Mouse (Mus musculus) cerebellum, adult 9-10 months (tissue): ENCODE results near the gene Pan2.

ENCODE experiments used
- DNase-seq: peaks from one replicate; pipeline ENCODE4 v3.0.0; 2022

Pan2 gene

DNA sequence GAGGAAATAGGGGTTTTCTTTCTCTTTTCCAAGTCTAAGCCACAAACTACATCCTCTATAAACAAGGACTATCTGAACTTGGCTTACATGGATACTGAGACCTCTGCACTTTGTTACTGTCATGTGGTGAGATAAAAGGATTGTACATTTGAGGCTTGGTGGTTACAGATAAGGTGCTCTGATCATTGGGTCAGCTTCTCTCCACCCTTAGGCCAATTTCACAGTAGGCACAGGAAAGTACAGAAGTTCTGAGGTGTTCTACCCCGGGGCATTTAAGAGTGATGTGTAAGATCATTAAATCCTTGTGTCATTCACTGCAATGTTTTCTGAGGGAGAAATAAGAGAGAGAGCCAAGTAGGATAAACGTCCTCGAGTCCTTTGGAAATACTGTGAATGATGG is 33.5 kb downstream of the Pan2 start:
- DNase-seq = no peak

DNA sequence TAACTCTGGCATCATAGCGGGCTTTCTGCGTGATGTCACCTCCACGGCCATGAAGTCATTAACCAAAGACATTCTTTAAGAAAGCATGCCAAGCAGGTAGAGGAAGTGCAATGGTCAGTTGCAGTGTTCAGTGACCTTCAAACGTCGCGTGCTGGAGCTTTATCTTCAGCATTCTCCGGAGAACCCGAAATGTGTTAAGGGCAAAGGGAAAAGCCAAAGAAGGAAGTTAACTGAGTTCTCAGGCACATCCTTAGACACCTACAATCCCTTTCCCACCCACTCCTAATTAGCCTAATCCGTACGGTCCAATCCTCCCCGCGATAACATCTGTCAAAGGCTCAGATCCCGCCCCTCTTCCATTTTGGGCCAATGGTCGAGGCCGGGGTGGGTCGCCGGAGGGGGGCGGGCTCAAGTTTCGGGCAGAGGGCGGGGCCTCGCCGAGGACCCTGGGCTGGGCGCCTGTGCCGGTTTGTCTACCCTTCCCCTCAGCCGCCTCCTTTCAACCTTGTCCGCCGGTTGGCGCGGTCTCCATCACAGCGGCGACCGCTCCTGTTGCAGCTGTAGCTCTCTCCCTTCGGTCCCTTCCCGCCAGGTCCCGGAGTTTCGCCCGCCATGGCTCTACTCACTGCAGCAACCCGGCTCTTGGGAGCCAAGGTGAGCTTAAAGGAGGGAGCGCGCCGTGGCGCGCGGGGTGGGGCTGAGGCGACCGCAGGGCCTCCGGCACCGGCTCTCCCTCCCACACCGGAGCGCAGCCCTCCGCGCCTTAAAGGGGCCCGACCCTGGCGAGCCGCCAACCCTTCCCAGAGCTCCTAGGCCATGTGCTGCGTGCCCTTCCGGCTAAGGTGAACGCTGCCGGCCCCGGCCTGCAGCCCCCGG is 34.4 kb downstream of the Pan2 start, which contains the start of gene Cs:
TSS of gene Cs (plus strand) at position 429 of the 876 bp plus-strand sequence.
- DNase-seq = peak; percentile 98

DNA sequence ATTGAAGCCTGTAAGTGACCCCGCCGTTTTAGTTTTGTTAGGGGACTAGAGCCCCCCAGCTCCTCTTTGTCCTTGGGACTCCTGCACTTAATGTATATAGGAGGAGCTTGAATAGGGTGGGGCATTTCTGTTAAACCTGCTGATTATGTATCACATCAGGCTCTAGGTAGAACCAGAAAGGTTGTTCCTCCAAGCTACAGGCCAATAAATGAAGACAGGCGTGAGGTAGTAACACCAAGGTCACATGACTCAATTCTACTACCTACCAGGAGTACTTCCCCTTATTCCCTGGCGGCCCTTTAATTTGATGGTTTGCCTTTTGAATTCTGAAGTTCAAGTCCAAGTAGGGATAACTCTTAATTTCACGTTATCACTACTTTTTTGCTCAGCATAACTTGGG is 35.3 kb downstream of the Pan2 start:
- DNase-seq = peak; percentile 51

DNA sequence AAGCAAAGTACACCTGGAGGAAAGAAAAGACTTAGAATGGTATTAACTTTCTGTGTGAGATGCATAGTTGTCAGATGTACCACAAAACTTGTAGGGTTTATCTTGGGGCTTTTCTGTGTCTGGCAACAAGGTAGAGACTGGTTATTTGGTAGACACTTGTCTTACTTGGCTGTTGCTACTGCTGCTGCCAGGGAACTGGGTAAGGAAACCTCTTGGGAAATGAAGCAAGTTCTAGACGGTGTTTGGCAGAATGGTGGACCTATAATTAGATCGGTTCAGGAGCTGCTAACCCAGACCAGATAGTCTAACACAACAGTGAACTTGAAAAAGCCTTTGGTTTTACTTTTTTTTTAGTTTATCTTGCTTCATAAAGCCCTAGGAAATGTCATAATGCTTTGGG is 35.8 kb downstream of the Pan2 start:
- no peak for DNase-seq

DNA sequence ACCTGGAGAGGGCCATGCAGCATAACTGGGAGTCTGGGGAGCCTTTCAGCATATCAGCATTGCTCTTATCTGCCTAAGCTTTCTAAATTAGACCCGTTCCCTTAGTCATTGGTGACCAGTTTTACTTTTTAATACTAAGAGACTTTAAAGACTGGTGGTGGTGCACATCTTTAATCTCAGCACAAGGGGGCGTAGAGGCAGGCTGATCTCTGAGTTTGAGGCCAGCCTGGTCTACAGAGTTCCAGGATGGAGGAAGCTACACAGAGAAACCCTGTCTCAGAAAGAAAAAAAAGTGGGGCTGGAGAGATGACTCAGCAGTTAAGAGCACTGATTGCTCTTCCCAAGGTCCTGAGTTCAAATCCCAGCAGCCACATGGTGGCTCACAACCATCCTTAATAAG is 37.1 kb downstream of the Pan2 start:
- no peak for DNase-seq

DNA sequence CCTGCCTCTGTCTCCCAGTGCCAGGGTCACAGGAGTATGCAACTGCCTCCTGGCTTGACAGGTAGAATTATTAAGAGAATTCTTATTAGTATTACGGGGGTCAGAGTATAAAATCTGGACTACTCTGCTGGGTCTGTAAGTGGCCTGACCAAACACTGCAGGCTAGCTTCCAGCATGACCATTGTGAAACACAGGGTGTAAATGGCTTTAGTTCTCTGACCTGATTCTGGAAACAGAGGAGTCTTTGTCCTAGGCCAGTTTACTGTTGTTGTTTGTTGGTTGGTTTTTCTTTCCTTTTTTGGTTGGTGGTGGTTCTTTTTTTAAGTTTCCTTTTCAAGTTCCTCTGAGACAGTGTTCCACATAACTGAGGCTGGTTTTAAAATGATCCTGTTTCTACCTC is 40.3 kb downstream of the Pan2 start:
- DNase-seq = no peak

DNA sequence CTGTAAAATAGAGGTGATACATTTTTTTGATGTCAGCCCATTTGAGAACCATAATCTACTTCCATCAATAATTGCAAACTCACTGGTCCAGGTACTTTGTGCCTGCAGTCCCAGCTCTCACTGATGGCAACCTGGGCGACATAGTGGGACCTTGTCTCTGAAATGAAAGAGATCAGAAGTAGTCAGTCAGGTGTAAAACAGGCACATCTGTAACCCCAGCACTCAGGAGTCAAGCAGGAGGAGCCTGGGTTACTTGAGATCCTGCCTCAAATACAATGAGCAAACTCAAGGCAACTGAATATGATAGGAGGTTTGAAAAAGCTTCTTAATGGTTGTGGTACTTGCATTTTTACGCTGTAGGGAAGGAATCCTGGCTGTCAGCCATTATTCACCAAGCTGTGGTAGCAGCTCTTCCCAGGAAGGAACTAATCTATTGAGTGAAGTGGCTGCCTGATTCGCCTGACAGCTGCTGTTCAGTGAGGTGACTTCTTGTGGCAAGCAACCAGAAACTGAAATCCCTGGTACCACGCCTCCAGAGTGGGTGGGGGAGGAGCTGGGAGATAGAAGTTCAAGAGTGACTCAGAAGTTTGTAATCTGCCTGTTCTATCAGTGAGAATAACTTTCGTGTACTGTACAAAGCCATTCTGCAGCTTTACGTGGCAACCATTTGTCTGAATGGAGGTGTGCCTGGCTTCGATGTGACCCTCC is 41.6 kb downstream of the Pan2 start:
- peak; percentile 38 for DNase-seq

DNA sequence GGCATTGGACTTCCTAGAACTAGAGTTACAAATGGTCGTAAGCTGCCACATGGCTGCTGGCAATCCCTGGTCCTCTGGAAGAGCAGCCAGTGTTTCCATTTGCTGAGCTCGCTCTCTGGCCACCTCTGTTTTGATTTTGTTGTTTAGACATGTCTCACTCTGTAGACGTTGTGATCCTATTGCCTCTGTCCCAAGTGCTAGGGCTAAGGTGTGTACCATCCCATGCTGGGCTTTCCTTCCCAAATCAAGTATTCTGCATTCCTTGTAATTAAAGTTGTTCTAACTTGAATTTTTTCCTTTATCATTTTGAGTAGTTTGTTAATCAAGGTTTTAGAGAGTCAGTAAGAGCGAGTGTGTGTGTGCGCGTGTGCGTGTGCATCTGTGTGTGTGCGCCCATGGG is 44.4 kb downstream of the Pan2 start:
- no peak for DNase-seq

DNA sequence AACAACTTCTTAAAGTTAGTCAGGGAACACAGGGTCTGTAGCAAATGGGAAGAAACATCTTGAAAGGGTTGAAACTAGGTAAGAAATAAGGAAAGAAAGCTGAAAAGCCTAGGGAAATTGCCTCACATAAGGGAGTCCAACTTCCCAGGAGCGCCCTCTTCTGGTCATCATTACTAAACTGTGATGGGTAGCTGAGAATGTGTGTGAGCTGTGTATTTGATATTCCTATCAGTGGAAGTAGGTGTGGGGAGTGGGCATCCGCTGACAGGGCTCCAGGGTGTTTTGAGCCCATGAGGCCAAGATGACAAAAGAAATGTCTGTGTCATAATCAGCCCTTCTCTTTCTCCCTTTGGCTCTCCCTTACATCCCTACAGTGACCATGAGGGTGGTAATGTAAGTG is 55.7 kb downstream of the Pan2 start:
- DNase-seq = peak; percentile 73

DNA sequence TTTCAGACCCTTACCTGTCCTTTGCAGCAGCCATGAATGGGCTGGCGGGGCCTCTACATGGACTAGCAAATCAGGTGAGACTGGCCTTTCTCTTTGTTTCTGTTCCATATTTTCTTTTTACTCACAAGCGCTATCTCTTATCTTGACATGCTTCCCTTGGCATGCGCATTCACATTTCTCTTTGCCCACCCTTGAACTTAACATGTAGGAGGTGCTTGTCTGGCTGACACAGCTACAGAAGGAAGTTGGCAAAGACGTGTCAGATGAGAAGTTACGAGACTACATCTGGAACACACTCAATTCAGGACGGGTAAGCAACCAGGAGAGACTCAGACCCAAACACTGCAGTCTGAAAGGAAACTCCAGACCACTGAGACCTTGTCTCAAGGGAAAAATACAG is 56.1 kb downstream of the Pan2 start:
- no peak for DNase-seq

DNA sequence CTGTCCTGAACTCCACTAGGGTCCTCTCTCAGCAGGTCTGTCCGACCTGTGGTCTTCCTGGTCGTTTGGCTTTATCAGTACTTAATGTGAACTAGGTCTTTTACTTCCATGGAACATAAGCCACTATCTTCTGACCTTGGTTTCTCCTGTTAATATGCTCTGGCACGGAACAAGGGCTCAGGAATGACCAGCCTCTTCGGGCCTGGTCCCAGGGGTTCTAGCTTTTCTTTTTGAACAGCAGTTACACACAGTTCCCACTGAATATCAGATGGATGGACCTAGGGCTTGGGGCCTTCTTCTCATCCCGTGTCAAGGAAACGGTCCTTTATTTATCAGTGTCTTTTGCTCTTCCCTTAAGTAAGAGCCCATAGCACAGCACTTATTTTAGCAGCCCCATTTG is 58.7 kb downstream of the Pan2 start:
- DNase-seq = no peak

DNA sequence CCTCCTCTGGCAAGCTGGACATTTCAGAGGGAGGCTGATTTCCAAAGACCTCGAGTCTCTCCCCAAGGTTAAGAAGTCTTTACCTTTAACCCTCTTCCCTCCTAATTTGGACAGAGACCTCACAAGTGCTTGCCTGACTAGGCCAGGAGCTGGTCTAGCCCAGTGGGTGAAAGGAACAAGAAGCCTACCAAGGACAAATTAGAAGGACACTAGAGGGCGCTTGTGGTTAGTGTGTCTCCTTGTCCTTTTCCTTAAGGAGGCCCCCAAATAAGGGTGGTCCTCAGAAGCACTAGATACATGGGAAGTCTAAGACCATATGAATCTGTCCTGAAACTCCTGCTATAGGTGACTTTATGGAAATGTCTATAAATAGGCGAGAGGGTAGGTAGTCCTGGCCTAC is 59.4 kb downstream of the Pan2 start:
- DNase-seq = peak; percentile 63

DNA sequence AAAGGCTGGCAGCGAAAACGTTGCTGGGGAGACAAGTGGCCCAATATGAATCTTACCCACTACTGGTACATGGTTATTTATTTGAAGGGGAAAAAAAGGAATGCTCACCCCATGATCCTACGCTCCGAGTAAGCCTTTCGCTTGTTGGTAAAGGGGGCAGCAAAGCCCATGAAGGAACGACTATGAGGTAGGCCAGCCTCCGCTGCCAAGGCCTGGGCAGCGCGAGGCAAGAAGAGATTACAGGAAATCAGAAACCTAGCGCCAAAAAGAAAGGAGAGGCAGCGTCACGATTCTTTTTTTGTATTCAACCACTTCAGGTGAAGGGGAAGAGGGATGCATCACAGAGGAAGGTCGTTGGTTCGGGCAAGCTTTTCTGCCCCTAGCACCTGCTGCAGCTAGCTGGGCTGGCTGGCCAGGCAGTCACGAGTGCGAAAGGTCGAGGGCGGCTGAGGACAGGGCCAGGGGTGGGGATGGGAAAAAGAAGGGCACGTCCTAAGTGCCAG is 64.8 kb downstream of the Pan2 start:
- DNase-seq = no peak

DNA sequence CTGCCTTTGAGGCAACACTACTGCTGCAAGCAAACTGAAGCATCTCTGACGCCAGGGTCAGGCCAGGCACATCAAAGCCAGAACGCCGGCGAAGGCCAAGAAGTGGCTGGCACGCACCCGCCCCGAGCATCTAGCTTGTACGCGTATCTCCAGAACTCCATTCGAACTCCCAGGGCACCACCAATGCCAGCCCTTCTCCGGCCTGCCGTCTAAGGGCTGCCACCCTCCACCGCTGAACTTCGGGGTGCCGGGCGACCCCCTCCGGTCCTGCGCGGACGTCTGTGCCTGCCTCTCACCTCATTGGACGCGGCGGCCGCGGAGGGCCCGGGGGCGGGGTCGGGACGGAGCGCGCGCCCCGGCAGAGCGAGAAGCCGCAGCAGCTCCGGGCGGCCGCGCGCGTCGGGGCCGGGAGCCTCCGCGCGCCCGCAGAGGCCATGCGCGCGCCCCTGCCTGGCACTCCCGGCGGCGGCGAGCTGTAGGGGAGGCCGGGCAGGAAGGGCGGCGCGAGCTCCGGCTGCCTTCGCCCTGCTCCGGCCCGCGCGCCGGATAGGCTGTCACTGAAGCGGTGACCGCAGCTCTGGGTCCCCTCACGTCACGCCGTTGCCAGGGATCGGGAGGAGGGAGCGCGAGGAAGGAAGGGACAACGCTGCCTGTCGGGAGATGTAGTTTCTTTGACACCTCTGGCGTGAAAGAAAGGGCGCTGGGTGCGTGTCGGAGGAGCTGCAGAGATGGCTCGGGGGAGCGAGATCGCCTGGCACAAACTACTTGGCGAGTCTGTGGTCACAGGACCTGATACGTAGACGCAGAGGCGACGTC is 65.5 kb downstream of the Pan2 start, which contains the start of gene Coq10a:
TSS of gene Coq10a (minus strand) at position 596 of the 816 bp plus-strand sequence.
- DNase-seq = peak; percentile 96

DNA sequence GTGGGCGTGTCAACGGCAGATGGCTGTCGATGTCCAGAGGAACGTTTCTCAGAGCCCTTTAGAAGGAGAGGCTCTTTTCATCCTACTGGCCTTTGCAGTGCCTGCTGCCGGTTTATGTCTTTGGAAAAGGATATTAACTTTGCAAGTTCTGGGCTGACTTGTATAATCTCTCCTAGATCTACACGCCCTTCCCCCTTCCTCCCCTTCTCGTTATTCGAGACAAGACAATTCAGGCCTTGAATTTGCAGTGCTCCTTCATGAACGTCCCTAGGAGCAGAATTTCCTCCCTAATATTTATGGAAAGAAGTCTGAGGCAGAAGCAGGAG is 66.0 kb downstream of the Pan2 start:
- no peak for DNase-seq

DNA sequence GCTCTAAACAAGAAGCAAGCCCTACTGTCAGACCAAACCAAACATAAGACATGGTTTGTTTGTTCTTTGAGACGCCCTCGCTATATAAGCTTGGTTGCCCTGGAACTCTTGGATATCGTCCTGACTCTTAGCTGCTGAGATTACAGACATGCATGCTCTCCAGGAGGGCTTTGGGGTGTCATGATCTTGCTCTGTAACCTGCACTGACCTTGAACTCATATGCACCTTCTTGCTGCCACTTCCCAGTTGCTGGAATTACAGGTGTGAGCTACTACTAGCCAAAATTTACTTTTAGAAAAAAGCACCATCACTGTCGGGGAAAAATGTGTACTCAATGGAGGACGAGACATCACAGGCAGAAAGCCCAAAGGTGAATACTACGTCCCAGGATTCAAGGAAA is 66.5 kb downstream of the Pan2 start:
- no peak for DNase-seq

DNA sequence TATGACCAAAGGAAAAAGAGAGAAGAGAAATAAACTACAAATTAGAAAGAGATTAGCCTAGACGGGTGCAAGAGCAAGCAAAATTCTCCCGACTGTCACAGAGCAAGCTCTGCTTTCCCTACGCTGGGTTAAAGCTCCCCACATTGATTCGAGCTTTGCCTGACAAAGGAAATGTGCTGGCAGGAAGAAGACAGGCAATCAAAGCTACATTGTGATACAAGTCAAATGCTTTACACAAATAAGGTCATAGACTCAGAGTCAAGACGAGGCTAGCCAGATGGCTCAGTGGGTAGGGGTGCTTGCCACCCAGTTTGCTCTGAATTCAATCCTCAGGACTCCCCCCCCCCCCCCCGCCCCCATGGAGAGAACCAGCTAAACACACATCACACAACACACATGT is 66.9 kb downstream of the Pan2 start:
- no peak for DNase-seq

DNA sequence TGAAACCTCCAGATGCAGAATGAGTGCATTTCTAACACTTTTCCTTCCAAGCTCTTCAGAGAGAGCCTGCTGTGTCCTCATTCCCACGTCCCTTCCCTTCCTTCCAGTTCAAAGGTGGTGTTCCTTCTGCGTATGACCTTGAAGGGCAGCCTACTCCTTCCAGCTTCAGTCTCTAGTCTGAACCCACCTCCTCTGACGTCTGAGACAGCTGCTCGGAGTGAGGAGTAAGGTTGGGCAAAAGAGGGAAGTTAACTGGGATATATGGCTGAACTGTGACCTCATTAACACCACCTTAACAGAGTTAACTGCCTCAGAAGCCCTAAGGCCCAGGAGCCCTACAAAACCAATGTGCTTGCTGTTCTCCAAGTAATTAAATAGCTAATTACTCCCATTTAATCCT is 67.5 kb downstream of the Pan2 start:
- DNase-seq = no peak
